Mouse (Mus musculus): ENCODE results near the gene Ctbp2.
A peak's percentile ranks its signal among the peaks of the same experiment; 100 is the strongest.
"Not testable (repeated sequence)": the region's sequence is repeated elsewhere in the genome, so short reads cannot be mapped to it uniquely, and the experiment has no call there.

The Ctbp2 gene

GRCm38 (mm10) chr7:133120221-133120751, 3.9 kb downstream of the Ctbp2 start:
- no peak for DNase-seq (ENCODE audit: low spot score)

- DNase-seq (ENCODE audit: low spot score): no peak
Observed at GRCm38 (mm10) chr7:133117815-133118214, 6.3 kb downstream of the Ctbp2 start.

- DNase-seq (ENCODE audit: low spot score): no peak
Observed at GRCm38 (mm10) chr7:133116542-133116941, 7.6 kb downstream of the Ctbp2 start.

- no peak for DNase-seq (ENCODE audit: low spot score)
Observed at GRCm38 (mm10) chr7:133115886-133116285, 8.3 kb downstream of the Ctbp2 start.

- DNase-seq (ENCODE audit: low spot score): no peak
Observed at GRCm38 (mm10) chr7:133114847-133115470, 9.2 kb downstream of the Ctbp2 start.

- DNase-seq (ENCODE audit: low spot score): no peak
Observed at GRCm38 (mm10) chr7:133113185-133113895, 10.8 kb downstream of the Ctbp2 start.

- no peak for DNase-seq (ENCODE audit: low spot score)
Observed at GRCm38 (mm10) chr7:133112351-133112831, 11.8 kb downstream of the Ctbp2 start.

- no peak for DNase-seq (ENCODE audit: low spot score)
Observed at GRCm38 (mm10) chr7:133109442-133109841, 14.7 kb downstream of the Ctbp2 start.

GRCm38 (mm10) chr7:133108695-133109094, 15.5 kb downstream of the Ctbp2 start:
- DNase-seq (ENCODE audit: low spot score): no peak

- DNase-seq (ENCODE audit: low spot score): no peak
Observed at GRCm38 (mm10) chr7:133102578-133102977, 21.6 kb downstream of the Ctbp2 start.

- no peak for DNase-seq (ENCODE audit: low spot score)
Observed at GRCm38 (mm10) chr7:133101070-133101469, 23.1 kb downstream of the Ctbp2 start.

- DNase-seq (ENCODE audit: low spot score): no peak
Observed at GRCm38 (mm10) chr7:133100178-133100577, 24.0 kb downstream of the Ctbp2 start.

GRCm38 (mm10) chr7:133099266-133099665, 24.9 kb downstream of the Ctbp2 start:
- no peak for DNase-seq (ENCODE audit: low spot score)

- no peak for DNase-seq (ENCODE audit: low spot score)
Observed at GRCm38 (mm10) chr7:133098118-133098793, 25.9 kb downstream of the Ctbp2 start.

- DNase-seq (ENCODE audit: low spot score): not testable (repeated sequence)
Observed at GRCm38 (mm10) chr7:133095610-133096009, 28.5 kb downstream of the Ctbp2 start.

GRCm38 (mm10) chr7:133094711-133095495, 29.3 kb downstream of the Ctbp2 start:
- DNase-seq (ENCODE audit: low spot score): no peak

GRCm38 (mm10) chr7:133094161-133094560, 30.0 kb downstream of the Ctbp2 start:
- DNase-seq (ENCODE audit: low spot score): no peak

GRCm38 (mm10) chr7:133093731-133094130, 30.4 kb downstream of the Ctbp2 start:
- no peak for DNase-seq (ENCODE audit: low spot score)

- peak; percentile 3 for DNase-seq (ENCODE audit: low spot score)
Observed at GRCm38 (mm10) chr7:133090641-133091040, 33.5 kb downstream of the Ctbp2 start.

GRCm38 (mm10) chr7:133089621-133090260, 34.4 kb downstream of the Ctbp2 start:
- DNase-seq (ENCODE audit: low spot score): no peak

GRCm38 (mm10) chr7:133088830-133089261, 35.3 kb downstream of the Ctbp2 start:
- DNase-seq (ENCODE audit: low spot score): no peak

Data from c-Kit-positive CD71-positive TER-119-positive erythroid progenitor cells, embryonic 14.5 days (primary cell).